Mouse (Mus musculus) spleen, adult 2 months (tissue): ENCODE measurements around the gene Cryaa. TPM values are rescaled to one million over a fixed set of nuclear protein-coding genes. Genes with fewer than 3 reads are reported as not detected.

Experiments used
- DNase-seq, 2 experiments: peaks; one replicate each; pipeline versions ENCODE4 v3.0.0 to v3.0.0-alpha.2; 2012 to 2021; ENCODE audit warnings: low spot score in 2 of 2, low read depth in 1 of 2
- H3K27ac ChIP-seq: fragments of 200-500 bp; 2 replicates; pipeline ENCODE4 v1.5.1; 2012; ENCODE audit warnings: low read length, inconsistent platforms; ENCODE audit not compliant: insufficient read depth
- H3K27me3 ChIP-seq: fragments of 200-500 bp; 2 replicates; pipeline ENCODE4 v1.6.1; 2012; ENCODE audit warnings: mild to moderate bottlenecking, moderate library complexity, low read length, inconsistent platforms; ENCODE audit not compliant: control insufficient read depth, insufficient read depth
- H3K36me3 ChIP-seq: fragments of 200-500 bp; 2 replicates; pipeline ENCODE4 v1.6.1; 2012; ENCODE audit warnings: mild to moderate bottlenecking, low read length, inconsistent platforms; ENCODE audit not compliant: control insufficient read depth, insufficient read depth
- H3K4me1 ChIP-seq: fragments of 200-500 bp; 2 replicates; pipeline ENCODE4 v1.6.1; 2011; ENCODE audit warnings: inconsistent platforms; ENCODE audit not compliant: control insufficient read depth, insufficient read depth, insufficient read length
- H3K4me3 ChIP-seq: fragments of 200-500 bp; 2 replicates; pipeline ENCODE4 v1.5.1; 2011; ENCODE audit warnings: mild to moderate bottlenecking, inconsistent platforms; ENCODE audit not compliant: insufficient read depth, insufficient read length; ENCODE audit errors: extremely low read depth
- CTCF ChIP-seq: fragments of 200-500 bp; IDR thresholded peaks from 2 replicates; pipeline ENCODE4 v1.5.1; 2011; ENCODE audit warnings: mild to moderate bottlenecking, inconsistent platforms; ENCODE audit not compliant: insufficient read depth, insufficient read length, insufficient replicate concordance; ENCODE audit errors: extremely low read depth
- POLR2A ChIP-seq: fragments of 200-500 bp; IDR thresholded peaks from 2 replicates; pipeline ENCODE4 v1.6.1; 2011; ENCODE audit warnings: low read depth, low read length, inconsistent platforms
- WGBS: fragments of 180-500 bp; shearing (Covaris S2); methylation state at CpG from one replicate; pipeline ENCODE4 v1.1.7; 2018; 5-methylcytosine and 5-hydroxymethylcytosine counted together
- polyA plus RNA-seq: library from polyadenylated mRNA; depleted of rRNA; stranded (reverse); fragments of >200 nt; gene quantifications from 2 replicates; pipeline ENCODE4 v1.2.3, GENCODE M21; 2012

Gene Cryaa
- polyA plus RNA-seq, 1 experiment = 0.82 TPM

GRCm38 (mm10) chr17:31705271-31706020 is 27.8 kb downstream of the Cryaa start:
- TF ChIP-seq CTCF (no peak), POLR2A (no peak)

DNA sequence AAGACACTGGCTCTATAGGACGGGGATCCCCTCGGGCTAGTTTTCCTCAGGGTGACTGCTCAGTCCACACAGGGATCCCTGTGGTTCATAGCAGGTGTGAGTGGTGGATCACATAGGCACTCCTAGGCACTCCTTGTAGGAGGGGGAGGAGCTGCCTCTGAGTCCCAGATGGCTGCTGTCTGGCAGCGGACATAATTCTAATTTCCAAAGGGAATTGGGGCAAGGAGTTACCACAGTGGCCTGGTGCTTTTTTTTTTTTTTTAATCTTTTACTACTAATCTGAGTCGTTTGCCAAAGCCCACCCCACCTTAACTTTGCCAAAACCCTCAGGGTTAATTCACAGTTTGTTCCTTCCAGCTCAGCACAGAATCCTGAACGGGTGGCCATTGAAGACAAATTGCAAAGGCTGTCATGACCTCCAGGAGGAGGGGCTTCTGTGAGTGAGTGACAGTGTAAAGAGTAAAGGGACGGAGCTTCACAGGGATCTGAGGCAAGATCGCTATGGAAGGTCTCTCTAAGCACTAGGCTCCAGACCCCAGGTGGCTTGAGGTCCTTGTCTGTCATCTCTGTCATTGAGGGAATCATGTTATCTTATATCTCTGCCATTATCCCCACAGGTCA is 31.6 kb downstream of the Cryaa start:
- TF ChIP-seq POLR2A (no peak), CTCF (no peak)
- no peak for DNase-seq
- Histone ChIP-seq H3K36me3 (no peaks in the 10 kb centered on the region), H3K4me1 (no peaks in the 10 kb centered on the region), H3K4me3 (no peak overlapping the region), H3K27ac (no peak overlapping the region), H3K27me3 (no peaks in the 10 kb centered on the region)
- 83% methylated on average over 7 of the region's 7 CpGs for WGBS

More at GRCm38 (mm10) chr17:31705271-31706020, 27.8 kb downstream of the Cryaa start:
- no peaks in the 10 kb centered on the region for H3K4me1 ChIP-seq
- H3K27me3 ChIP-seq = no peaks in the 10 kb centered on the region
- no peak overlapping the region for H3K27ac ChIP-seq
- no peaks in the 10 kb centered on the region for H3K36me3 ChIP-seq
- DNase-seq = no peak
- WGBS = 87% methylated on average over 20 of the region's 20 CpGs
- H3K4me3 ChIP-seq = no peak overlapping the region

GRCm38 (mm10) chr17:31710455-31710854 is 32.8 kb downstream of the Cryaa start:
- Histone ChIP-seq H3K4me3 (no peak overlapping the region), H3K27me3 (no peaks in the 10 kb centered on the region), H3K4me1 (no peaks in the 10 kb centered on the region), H3K36me3 (no peaks in the 10 kb centered on the region), H3K27ac (no peak overlapping the region)
- 71% methylated on average over 8 of the region's 8 CpGs for WGBS
- TF ChIP-seq POLR2A = no peak
- DNase-seq = no peak

- H3K4me1 ChIP-seq = no peaks in the 10 kb centered on the region
- no peak for DNase-seq
- no peak overlapping the region for H3K4me3 ChIP-seq
- H3K27me3 ChIP-seq = no peaks in the 10 kb centered on the region
- WGBS = 88% methylated on average over 9 of the region's 9 CpGs
- TF ChIP-seq POLR2A (no peak), CTCF (no peak)
- no peaks in the 10 kb centered on the region for H3K36me3 ChIP-seq
- no peak overlapping the region for H3K27ac ChIP-seq
Measured at GRCm38 (mm10) chr17:31713709-31714108, 36.1 kb downstream of the Cryaa start.

DNA sequence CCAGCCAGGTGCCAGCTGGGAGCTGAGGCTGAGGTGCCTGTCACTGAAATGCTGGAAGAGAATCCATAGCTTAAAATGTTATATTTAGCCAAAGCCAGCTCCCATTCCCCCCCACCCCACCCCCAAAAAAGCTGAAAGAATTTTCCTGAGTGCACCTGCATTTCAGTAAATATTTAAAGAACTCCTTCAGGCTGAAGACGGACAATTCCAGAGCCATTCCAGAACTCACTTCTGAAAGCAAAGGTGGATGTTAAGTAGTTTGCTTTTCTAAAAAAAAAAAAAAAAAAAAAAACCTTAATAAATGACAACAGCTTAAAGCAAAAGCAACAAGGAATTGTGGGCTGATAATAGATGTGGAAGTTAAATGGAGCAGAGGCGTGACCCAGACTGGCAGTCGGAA is 36.5 kb downstream of the Cryaa start:
- WGBS = 91% methylated on average over 3 of the region's 3 CpGs
- no peak for DNase-seq
- Histone ChIP-seq H3K36me3 (no peaks in the 10 kb centered on the region), H3K27me3 (no peaks in the 10 kb centered on the region), H3K4me1 (no peaks in the 10 kb centered on the region), H3K4me3 (no peak overlapping the region), H3K27ac (no peak overlapping the region)
- TF ChIP-seq POLR2A (no peak), CTCF (no peak)

DNA sequence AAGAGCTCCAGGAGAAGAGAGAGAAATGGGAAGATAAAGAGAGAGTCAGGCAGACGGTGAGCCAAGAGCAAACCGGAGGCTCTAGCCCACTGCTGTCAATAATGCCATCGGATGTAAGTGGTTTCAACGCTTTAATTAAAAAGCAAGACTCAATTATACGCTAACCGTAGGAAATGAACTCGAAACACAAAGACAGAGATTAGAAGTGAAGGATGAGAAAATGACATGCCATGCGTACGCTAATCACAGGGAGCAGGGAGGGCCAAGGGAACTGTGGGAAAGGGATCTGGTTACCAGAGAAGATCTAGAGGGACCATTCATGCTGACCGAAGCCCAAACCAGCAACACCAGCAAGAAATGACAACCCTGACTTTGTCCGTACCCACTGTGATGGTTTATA is 37.4 kb downstream of the Cryaa start:
- Histone ChIP-seq H3K4me3 (no peak overlapping the region), H3K4me1 (no peaks in the 10 kb centered on the region), H3K27me3 (no peaks in the 10 kb centered on the region), H3K36me3 (no peaks in the 10 kb centered on the region), H3K27ac (no peak overlapping the region)
- DNase-seq = no peak
- 92% methylated on average over 11 of the region's 11 CpGs for WGBS
- no peak for TF ChIP-seq CTCF
- TF ChIP-seq POLR2A = no peak

GRCm38 (mm10) chr17:31721637-31722036 is 44.0 kb downstream of the Cryaa start:
- no peak for DNase-seq
- Histone ChIP-seq H3K4me3 (no peak overlapping the region), H3K4me1 (no peaks in the 10 kb centered on the region; the same call in 1 of the 2 replicates), H3K36me3 (no peaks in the 10 kb centered on the region), H3K27me3 (no peaks in the 10 kb centered on the region), H3K27ac (no peak overlapping the region)
- 20% methylated on average over 6 of the region's 6 CpGs for whole genome bisulfite sequencing
- no peak for TF ChIP-seq POLR2A
- TF ChIP-seq CTCF = no peak
